Mouse (Mus musculus) neural tube, embryonic 15.5 days (tissue): ENCODE measurements around the gene Dapk3. TPM values are rescaled to one million over a fixed set of nuclear protein-coding genes. Genes with fewer than 3 reads are reported as not detected.
A peak's percentile ranks its signal among the peaks of the same experiment; 100 is the strongest.

Source experiments
- ATAC-seq: fragments of 200-750 bp; cut with Nextera tagmentation; 2 replicates; pipeline ENCODE4 v1.8.0; 2017; ENCODE audit warnings: mild to moderate bottlenecking, moderate TSS enrichment, moderate library complexity; ENCODE audit not compliant: low FRiP score
- H3K27ac ChIP-seq: fragments of 300-500 bp; sonication (generic); replicated peaks from 2 replicates; pipeline ENCODE4 v1.5.1; 2015; ENCODE audit warnings: mild to moderate bottlenecking, inconsistent platforms
- H3K27me3 ChIP-seq: fragments of 300-500 bp; sonication (generic); replicated peaks from 2 replicates; pipeline ENCODE4 v1.6.1; 2015; ENCODE audit warnings: inconsistent platforms
- H3K36me3 ChIP-seq: fragments of 300-500 bp; sonication (generic); 2 replicates; pipeline ENCODE4 v1.6.1; 2015; ENCODE audit warnings: inconsistent platforms
- H3K4me1 ChIP-seq: fragments of 300-500 bp; sonication (generic); 2 replicates; pipeline ENCODE4 v1.6.1; 2015; ENCODE audit warnings: inconsistent platforms
- H3K4me2 ChIP-seq: fragments of 300-500 bp; sonication (generic); 2 replicates; pipeline ENCODE4 v1.6.1; 2015; ENCODE audit warnings: inconsistent platforms, mild to moderate bottlenecking, moderate library complexity
- H3K4me3 ChIP-seq: fragments of 300-500 bp; sonication (generic); replicated peaks from 2 replicates; pipeline ENCODE4 v1.5.1; 2015; ENCODE audit warnings: mild to moderate bottlenecking, inconsistent platforms
- H3K9ac ChIP-seq: fragments of 300-500 bp; sonication (generic); replicated peaks from 2 replicates; pipeline ENCODE4 v1.6.1; 2015; ENCODE audit warnings: mild to moderate bottlenecking, inconsistent platforms
- H3K9me3 ChIP-seq: fragments of 300-500 bp; sonication (generic); replicated peaks from 2 replicates; pipeline ENCODE4 v1.6.1; 2016; ENCODE audit warnings: inconsistent platforms
- WGBS: fragments of 180-500 bp; shearing (Covaris S2); methylation state at CpG from one replicate; pipeline ENCODE4 v1.1.7; 2015; ENCODE audit warnings: mixed read lengths; 5-methylcytosine and 5-hydroxymethylcytosine counted together
- polyA plus RNA-seq: library from polyadenylated mRNA; unstranded; fragments of >200 nt; fragmentation: Nextera tagmentation; extraction: Ambion mirVana; gene quantifications from 2 replicates; pipeline ENCODE4 v1.2.1, GENCODE M21; 2015

Dapk3 gene
- polyA plus RNA-seq, 1 experiment from 2014 or later, result 70.4 TPM

DNA sequence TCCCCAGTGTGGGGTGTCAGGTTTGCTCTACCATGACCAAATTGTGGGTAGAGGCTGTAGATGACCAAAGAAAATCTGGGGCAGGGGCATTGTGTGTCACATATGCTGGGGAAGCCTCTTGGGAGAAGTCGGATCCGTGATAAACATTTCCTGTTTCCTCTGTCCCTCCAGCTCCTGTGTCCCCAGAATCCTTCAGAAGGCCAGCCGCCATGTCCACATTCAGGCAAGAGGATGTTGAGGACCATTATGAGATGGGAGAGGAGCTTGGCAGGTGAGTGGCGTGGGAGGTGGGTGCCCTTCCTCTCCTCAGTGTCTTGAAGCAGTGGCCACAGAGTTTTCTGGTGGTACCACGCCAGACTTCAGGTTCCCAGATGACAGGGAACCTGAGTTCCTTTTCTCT is 1.0 kb downstream of the Dapk3 start, which contains the start of gene 4930442H23Rik:
TSS of gene 4930442H23Rik (minus strand) at position 45 of the 400 bp plus-strand sequence.
- Histone ChIP-seq H3K27ac (peak within 1 kb of the TSS; percentile 91), H3K4me3 (peak within 1 kb of the TSS; percentile 74), H3K36me3 (peaks cover 76% of the 10 kb centered on the region), H3K4me1 (peaks cover 32% of the 10 kb centered on the region), H3K27me3 (no peaks in the 10 kb centered on the region), H3K9ac (peak within 1 kb of the TSS; percentile 63), H3K9me3 (no peaks in the 10 kb centered on the region), H3K4me2 (peak within 1 kb of the TSS; percentile 64)
- ATAC-seq, result no peak
- 89% methylated on average over 5 of the region's 5 CpGs for WGBS

DNA sequence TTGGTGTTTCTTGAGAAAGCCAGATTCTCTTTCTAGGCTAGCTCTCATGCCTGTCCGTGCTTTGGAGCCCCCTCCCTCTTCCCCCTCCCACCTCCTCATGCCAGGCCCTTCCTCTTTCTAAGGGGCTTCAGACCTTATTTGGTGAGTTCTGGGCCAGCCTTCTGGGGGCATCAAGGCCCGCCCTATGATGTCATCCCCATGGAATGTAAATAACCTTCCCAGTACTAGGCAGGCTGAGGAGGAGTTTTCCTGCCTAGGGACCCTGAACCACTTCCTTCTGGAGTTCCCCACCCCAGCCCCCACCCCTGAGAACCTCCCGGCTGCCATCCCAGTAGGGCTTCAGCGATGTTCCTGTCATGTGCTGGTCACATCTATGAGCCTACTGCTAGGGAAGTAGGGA is 2.0 kb downstream of the Dapk3 start:
- no peaks in the 10 kb centered on the region for H3K27me3 ChIP-seq
- no peak overlapping the region for H3K4me3 ChIP-seq
- peaks cover 30% of the 10 kb centered on the region for H3K4me1 ChIP-seq
- H3K9me3 ChIP-seq, result no peaks in the 10 kb centered on the region
- H3K9ac ChIP-seq, result no peak overlapping the region
- 72% methylated on average over 4 of the region's 4 CpGs for WGBS
- H3K36me3 ChIP-seq, result peaks cover 68% of the 10 kb centered on the region
- H3K27ac ChIP-seq, result 0 out of 2 replicates have a peak overlapping the region, but pooled peaks have one; percentile 38
- no peak overlapping the region for H3K4me2 ChIP-seq
- ATAC-seq, result no peak

DNA sequence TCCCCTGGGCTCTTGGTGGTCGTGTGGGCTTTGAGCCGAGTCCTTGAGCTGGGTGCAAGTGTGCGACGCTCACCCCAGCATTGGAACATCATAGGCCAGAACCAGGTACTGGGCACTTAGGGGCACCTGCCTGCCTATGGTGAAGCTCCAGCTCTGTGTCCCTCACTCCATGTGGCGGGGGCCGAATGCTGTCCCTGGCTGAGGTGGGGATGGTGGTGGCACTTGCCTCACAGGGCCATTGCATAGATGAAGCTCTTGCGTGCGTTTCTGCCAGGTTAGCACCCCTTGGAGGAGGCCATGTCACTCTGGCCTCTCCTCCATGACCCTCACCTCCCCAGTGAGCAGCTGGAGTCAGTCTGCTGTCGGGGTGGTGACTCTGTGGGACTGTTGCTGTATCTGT is 4.4 kb downstream of the Dapk3 start:
- H3K27me3 ChIP-seq, result no peaks in the 10 kb centered on the region
- H3K9ac ChIP-seq, result no peak overlapping the region
- H3K36me3 ChIP-seq, result peaks cover 60% of the 10 kb centered on the region
- peaks cover 39% of the 10 kb centered on the region for H3K4me1 ChIP-seq
- H3K4me2 ChIP-seq, result no peak overlapping the region
- H3K4me3 ChIP-seq, result no peak overlapping the region
- ATAC-seq, result no peak
- H3K27ac ChIP-seq, result no peak overlapping the region
- H3K9me3 ChIP-seq, result no peaks in the 10 kb centered on the region
- WGBS, result 97% methylated on average over 9 of the region's 9 CpGs

DNA sequence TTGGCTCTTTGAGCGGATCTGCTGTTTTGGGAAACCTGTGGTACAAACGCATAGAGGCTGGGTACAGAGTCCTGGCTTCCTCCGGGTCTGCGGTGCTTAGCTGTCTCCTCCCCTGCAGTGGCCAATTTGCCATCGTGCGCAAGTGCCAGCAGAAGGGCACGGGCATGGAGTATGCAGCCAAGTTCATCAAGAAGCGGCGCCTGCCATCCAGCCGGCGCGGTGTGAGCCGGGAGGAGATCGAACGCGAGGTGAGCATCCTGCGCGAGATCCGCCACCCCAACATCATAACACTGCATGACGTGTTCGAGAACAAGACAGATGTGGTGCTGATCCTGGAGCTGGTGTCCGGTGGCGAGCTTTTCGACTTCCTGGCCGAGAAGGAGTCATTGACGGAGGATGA is 7.0 kb downstream of the Dapk3 start:
- Histone ChIP-seq H3K9me3 (no peaks in the 10 kb centered on the region), H3K4me1 (peaks cover 39% of the 10 kb centered on the region), H3K36me3 (peaks cover 46% of the 10 kb centered on the region), H3K4me2 (no peak overlapping the region), H3K27ac (no peak overlapping the region), H3K9ac (no peak overlapping the region), H3K4me3 (no peak overlapping the region), H3K27me3 (peaks cover 3% of the 10 kb centered on the region)
- 81% methylated on average over 26 of the region's 26 CpGs for WGBS
- no peak for ATAC-seq

DNA sequence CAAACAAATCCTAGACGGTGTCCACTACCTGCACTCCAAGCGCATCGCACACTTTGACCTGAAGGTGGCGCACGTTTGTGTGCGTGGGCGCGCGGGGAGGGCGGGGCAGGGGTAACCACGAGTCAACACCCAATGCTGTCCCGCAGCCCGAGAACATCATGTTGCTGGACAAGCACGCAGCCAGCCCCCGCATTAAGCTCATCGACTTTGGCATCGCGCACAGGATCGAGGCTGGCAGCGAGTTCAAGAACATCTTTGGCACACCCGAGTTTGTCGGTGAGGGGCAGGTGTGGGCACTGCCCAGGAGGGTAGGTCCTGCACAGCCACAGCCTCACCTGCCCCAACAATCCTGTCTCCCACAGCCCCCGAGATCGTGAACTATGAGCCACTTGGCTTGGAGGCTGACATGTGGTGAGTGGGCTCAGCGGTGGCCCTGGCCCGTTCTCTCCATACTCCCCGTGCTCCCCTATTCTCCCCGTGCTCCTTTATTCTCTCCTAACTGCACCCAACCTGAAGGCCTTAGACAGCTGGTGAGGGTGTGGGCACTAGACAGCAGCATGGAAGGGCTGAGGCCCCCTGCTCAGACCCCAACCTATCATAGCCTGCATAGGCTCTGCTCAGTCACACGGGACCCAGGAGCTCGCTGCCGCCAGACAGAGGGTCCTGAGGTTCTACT is 7.6 kb downstream of the Dapk3 start:
- ATAC-seq, result no peak

DNA sequence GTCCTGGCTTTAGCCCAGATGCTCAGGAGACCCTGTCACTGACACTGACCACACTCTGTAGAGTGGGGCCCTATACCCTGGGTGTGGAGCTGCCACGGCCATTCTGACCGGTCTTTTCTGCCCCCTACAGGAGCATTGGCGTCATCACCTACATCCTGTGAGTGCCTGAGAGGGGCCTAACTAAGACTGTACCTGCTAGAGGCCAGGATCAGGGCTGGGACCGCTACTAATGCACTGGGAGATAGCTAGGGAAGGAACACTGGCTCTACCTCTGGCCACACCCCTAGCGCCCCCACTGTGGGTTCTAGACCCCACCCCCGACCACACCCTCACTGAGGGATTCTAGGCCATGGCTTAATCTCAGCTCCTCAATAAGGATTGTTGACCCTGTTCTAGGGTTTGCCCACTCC is 8.1 kb downstream of the Dapk3 start:
- H3K9me3 ChIP-seq, result no peaks in the 10 kb centered on the region
- H3K4me3 ChIP-seq, result no peak overlapping the region
- WGBS, result 69% methylated on average over 6 of the region's 6 CpGs
- H3K4me1 ChIP-seq, result peaks cover 36% of the 10 kb centered on the region
- no peak overlapping the region for H3K4me2 ChIP-seq
- no peak overlapping the region; the same call in 1 of the 2 replicates for H3K9ac ChIP-seq
- peaks cover 36% of the 10 kb centered on the region for H3K36me3 ChIP-seq
- ATAC-seq, result no peak
- H3K27ac ChIP-seq, result peak overlapping the region; percentile 98
- peaks cover 14% of the 10 kb centered on the region for H3K27me3 ChIP-seq

More for the DNA sequence above, 7.6 kb downstream of the Dapk3 start:
- Histone ChIP-seq H3K27me3 (peaks cover 9% of the 10 kb centered on the region), H3K4me2 (no peak overlapping the region), H3K9ac (no peak overlapping the region; the same call in 1 of the 2 replicates), H3K9me3 (no peaks in the 10 kb centered on the region), H3K36me3 (peaks cover 41% of the 10 kb centered on the region), H3K4me3 (no peak overlapping the region), H3K27ac (no peak overlapping the region), H3K4me1 (peaks cover 36% of the 10 kb centered on the region)
- WGBS, result 67% methylated on average over 31 of the region's 31 CpGs

DNA sequence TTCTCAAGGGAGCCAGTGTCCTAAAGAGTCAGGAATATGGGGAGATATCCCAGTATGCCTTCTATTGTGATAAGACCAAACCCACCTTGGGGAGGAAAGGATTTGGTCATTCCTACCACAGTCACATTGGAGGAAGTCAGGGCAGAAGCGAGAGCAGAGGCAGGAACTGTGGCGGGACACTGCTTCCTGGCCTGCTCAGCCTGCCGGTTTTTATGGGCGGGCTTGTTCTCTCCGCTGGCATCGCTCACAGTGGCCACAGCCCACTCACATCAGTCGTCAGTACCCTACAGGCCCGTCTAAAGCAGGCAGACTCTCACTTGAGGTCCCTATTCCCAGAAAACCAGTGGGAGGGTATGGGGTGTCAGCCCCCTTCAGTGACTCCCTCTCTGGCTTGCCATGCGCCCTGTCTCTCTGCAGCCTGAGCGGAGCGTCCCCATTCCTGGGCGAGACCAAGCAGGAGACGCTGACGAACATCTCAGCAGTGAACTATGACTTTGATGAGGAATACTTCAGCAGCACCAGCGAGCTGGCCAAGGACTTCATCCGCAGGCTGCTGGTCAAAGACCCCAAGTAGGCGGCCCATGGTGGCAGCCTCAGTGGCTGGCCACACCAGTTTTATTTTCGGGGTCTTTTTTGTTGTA is 8.7 kb downstream of the Dapk3 start:
- peaks cover 36% of the 10 kb centered on the region for H3K4me1 ChIP-seq
- WGBS, result 88% methylated on average over 18 of the region's 18 CpGs
- no peaks in the 10 kb centered on the region for H3K9me3 ChIP-seq
- H3K4me2 ChIP-seq, result peak overlapping the region; percentile 95
- peak overlapping the region; percentile 56; the same call in 1 of the 2 replicates for H3K4me3 ChIP-seq
- H3K27ac ChIP-seq, result peak overlapping the region; percentile 98
- ATAC-seq, result no peak
- H3K9ac ChIP-seq, result no peak overlapping the region
- H3K36me3 ChIP-seq, result peaks cover 34% of the 10 kb centered on the region
- H3K27me3 ChIP-seq, result peaks cover 19% of the 10 kb centered on the region

DNA sequence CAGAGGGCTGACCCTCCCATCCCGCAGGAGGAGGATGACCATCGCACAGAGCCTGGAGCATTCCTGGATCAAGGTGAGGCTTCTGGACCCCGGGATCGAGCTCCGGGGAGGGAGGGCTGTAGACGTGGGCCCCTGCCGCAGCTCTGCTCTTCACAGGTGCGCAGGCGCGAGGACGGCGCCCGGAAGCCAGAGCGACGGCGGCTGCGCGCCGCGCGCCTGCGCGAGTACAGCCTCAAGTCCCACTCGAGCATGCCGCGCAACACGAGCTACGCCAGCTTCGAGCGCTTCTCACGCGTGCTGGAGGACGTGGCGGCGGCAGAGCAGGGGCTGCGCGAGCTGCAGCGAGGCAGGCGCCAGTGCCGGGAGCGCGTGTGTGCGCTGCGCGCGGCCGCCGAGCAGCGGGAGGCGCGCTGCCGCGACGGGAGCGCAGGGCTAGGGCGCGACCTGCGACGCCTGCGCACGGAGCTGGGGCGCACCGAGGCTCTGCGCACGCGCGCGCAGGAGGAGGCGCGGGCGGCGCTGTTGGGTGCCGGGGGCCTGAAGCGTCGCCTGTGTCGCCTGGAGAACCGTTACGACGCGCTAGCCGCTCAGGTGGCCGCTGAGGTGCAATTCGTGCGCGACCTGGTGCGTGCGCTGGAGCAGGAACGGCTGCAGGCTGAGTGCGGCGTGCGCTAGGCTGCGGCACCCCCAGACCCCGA is 9.6 kb downstream of the Dapk3 start:
- ATAC-seq, result peak; percentile 91
- peak overlapping the region; percentile 98 for H3K27ac ChIP-seq
- peak overlapping the region; percentile 73 for H3K9ac ChIP-seq
- H3K27me3 ChIP-seq, result peaks cover 29% of the 10 kb centered on the region
- peaks cover 24% of the 10 kb centered on the region for H3K36me3 ChIP-seq
- H3K4me3 ChIP-seq, result peak overlapping the region; percentile 56
- peaks cover 36% of the 10 kb centered on the region for H3K4me1 ChIP-seq
- 1% methylated on average over 93 of the region's 93 CpGs for WGBS
- H3K4me2 ChIP-seq, result peak overlapping the region; percentile 95
- no peaks in the 10 kb centered on the region for H3K9me3 ChIP-seq

DNA sequence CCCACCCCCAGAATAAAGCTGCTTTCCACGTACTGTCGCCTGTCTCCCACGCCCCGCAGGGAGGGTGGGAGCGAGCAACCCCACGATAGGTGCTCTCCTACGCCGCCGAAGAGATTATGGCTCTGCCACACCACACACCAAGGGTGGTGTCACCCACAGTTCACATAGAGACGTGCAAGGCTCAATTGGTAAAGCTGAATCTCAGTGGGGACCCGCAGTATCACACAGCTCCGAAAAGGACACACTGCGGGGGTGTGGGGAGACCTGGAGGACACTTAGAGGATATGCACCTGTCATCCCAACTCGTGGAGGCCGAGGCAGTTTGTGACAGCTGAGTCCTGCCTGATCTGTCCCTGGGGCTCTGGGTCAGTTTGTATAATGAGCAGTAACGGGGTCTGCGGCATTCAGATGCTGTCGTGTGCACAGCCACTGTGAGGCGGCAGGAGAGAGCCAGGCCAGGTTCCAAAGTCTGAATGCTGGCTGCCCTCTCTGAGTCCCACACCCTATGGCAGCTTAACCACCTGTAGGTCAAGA is 10.2 kb downstream of the Dapk3 start:
- peak overlapping the region; percentile 98 for H3K27ac ChIP-seq
- peaks cover 22% of the 10 kb centered on the region for H3K36me3 ChIP-seq
- H3K9ac ChIP-seq, result peak overlapping the region; percentile 73
- peaks cover 36% of the 10 kb centered on the region for H3K4me1 ChIP-seq
- peak overlapping the region; percentile 95 for H3K4me2 ChIP-seq
- H3K9me3 ChIP-seq, result no peaks in the 10 kb centered on the region
- H3K4me3 ChIP-seq, result peak overlapping the region; percentile 56
- ATAC-seq, result peak; percentile 62
- WGBS, result 3% methylated on average over 19 of the region's 19 CpGs
- peaks cover 30% of the 10 kb centered on the region for H3K27me3 ChIP-seq

DNA sequence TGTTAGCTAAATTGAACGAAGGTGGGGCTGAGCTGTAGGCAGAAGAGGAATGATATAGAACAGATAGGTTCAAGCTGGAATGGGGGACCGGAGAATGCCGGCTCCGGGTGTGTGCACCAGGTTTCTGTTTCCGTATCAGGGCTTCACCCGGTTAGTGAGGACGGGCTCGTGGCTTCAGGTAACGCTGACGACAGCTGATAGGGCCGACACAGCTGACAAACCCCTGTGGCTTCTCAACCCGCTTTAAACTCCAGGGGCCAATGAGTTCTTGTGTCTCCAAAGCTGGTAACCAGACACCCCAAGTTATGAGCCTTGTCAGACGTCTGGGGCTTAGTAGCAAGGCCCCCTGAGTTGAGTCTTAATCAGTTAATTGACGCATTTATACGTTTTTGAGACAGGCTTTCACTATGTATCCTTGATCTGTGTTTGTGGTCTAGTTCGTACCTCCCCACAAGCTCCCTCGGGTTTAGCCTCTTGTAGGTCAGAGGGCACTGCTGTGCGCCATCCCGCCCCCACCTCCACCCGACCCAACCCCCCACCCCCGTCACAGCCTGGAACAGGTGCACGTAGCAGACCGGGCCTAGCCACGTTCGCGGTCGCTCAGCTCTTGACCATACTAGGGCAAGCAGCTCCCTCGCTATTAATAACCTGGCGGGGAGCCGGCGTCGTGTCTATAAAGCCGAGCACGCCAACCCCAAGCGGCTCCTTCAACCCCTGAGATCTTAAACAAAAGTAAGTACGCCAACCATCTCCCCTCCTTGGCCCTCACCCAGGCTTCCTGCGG is 11.4 kb downstream of the Dapk3 start:
- ATAC-seq, result no peak
- peaks cover 36% of the 10 kb centered on the region for H3K4me1 ChIP-seq
- WGBS, result 12% methylated on average over 37 of the region's 37 CpGs
- H3K4me2 ChIP-seq, result peak overlapping the region; percentile 23
- no peak overlapping the region; the same call in 1 of the 2 replicates for H3K9ac ChIP-seq
- peaks cover 17% of the 10 kb centered on the region for H3K36me3 ChIP-seq
- no peak overlapping the region for H3K4me3 ChIP-seq
- no peak overlapping the region for H3K27ac ChIP-seq
- no peaks in the 10 kb centered on the region for H3K9me3 ChIP-seq
- H3K27me3 ChIP-seq, result peaks cover 30% of the 10 kb centered on the region

DNA sequence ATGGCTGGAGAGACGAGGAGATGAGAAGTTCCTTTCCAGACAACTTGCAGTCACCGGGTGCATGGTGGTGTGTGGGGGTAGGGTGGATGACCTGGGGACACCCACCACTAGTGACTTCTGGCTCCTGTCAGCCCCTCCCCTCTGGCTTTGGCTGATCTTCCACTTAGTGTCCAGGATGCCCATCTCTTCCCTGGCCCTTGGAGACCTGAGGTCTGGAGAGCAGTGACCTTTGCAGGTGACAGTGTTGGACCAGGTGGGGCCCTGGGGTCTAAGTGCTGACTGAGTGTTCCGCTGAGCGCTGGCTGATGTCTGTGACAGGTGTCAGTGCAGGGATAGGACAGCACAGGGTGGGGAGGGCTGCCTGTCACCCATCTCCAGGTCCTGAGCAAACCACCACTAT is 12.5 kb downstream of the Dapk3 start:
- Histone ChIP-seq H3K4me3 (no peak overlapping the region), H3K9ac (no peak overlapping the region), H3K27me3 (peaks cover 30% of the 10 kb centered on the region), H3K9me3 (no peaks in the 10 kb centered on the region), H3K4me1 (peaks cover 36% of the 10 kb centered on the region), H3K4me2 (no peak overlapping the region), H3K36me3 (peaks cover 10% of the 10 kb centered on the region), H3K27ac (no peak overlapping the region)
- no peak for ATAC-seq
- 63% methylated on average over 4 of the region's 4 CpGs for WGBS
